Mouse (Mus musculus) layer of hippocampus, adult 11-12 months (tissue): ENCODE measurements around the gene Unc5cl.
A peak's percentile ranks its signal among the peaks of the same experiment; 100 is the strongest.

Experiments used
- DNase-seq: peaks from one replicate; pipeline ENCODE4 v3.0.0; 2022; ENCODE audit warnings: low spot score

Gene Unc5cl

GRCm38 (mm10) chr17:48539326-48539725, 84.6 kb downstream of the Unc5cl start:
- peak; percentile 32 for DNase-seq

- DNase-seq, result no peak
Measured at GRCm38 (mm10) chr17:48542733-48543132, 88.0 kb downstream of the Unc5cl start.

- DNase-seq, result peak; percentile 60
Measured at GRCm38 (mm10) chr17:48543301-48543765, 88.6 kb downstream of the Unc5cl start.

- no peak for DNase-seq
Measured at GRCm38 (mm10) chr17:48544722-48545121, 90.0 kb downstream of the Unc5cl start.

GRCm38 (mm10) chr17:48545223-48545943, 90.7 kb downstream of the Unc5cl start:
- peak; percentile 56 for DNase-seq

GRCm38 (mm10) chr17:48546036-48546435, 91.3 kb downstream of the Unc5cl start:
- no peak for DNase-seq

GRCm38 (mm10) chr17:48547668-48548067, 93.0 kb downstream of the Unc5cl start:
- DNase-seq, result no peak

- peak; percentile 43 for DNase-seq
Measured at GRCm38 (mm10) chr17:48551788-48552531, 97.3 kb downstream of the Unc5cl start.

GRCm38 (mm10) chr17:48552532-48552915, 97.8 kb downstream of the Unc5cl start:
- DNase-seq, result no peak

GRCm38 (mm10) chr17:48556223-48556962, 101.7 kb downstream of the Unc5cl start:
- DNase-seq, result no peak

GRCm38 (mm10) chr17:48557823-48558715, 103.4 kb downstream of the Unc5cl start:
- DNase-seq, result no peak

GRCm38 (mm10) chr17:48564931-48565330, 110.2 kb downstream of the Unc5cl start:
- DNase-seq, result peak; percentile 39

GRCm38 (mm10) chr17:48569656-48570055, 115.0 kb downstream of the Unc5cl start:
- DNase-seq, result no peak

GRCm38 (mm10) chr17:48581153-48581552, 126.5 kb downstream of the Unc5cl start:
- no peak for DNase-seq

- DNase-seq, result no peak
Measured at GRCm38 (mm10) chr17:48582486-48582990, 127.8 kb downstream of the Unc5cl start.

GRCm38 (mm10) chr17:48583401-48583800, 128.7 kb downstream of the Unc5cl start:
- no peak for DNase-seq

GRCm38 (mm10) chr17:48585902-48586359, 131.2 kb downstream of the Unc5cl start:
- DNase-seq, result no peak

GRCm38 (mm10) chr17:48588674-48589073, 134.0 kb downstream of the Unc5cl start:
- DNase-seq, result no peak
